Comparison of ENCODE assay signal across 8 mouse cellular contexts in genomic region chr11:52001341-52001740, GRCm38 (mm10). TPM values are rescaled to one million over a fixed set of nuclear protein-coding genes. Genes with fewer than 3 reads are reported as not detected.
DNase-seq lines count a peak whose midpoint lies in the region; ATAC-seq and TF ChIP-seq lines count a peak whose summit lies in the region.

No protein-coding gene starts in this region.

- no peaks in the 10 kb centered on the region for H3K9me3 ChIP-seq in lung, embryonic 14.5 days (ENCODE audit: low read depth, low read length)
- no peaks in the 10 kb centered on the region for H3K9me3 ChIP-seq in hindbrain, embryonic 15.5 days
- H3K9me3 ChIP-seq in midbrain, postnatal 0 days (ENCODE audit: low read length) = no peaks in the 10 kb centered on the region

- 0 out of 2 replicates have a peak overlapping the region, but pooled peaks have one; percentile 2 for H3K9ac ChIP-seq in lung, embryonic 14.5 days
- no peak overlapping the region for H3K9ac ChIP-seq in hindbrain, embryonic 15.5 days
- no peak overlapping the region for H3K9ac ChIP-seq in midbrain, postnatal 0 days (replicated peaks; ENCODE audit: low read length, poor library complexity, severe bottlenecking)

- WGBS in lung, embryonic 14.5 days = 58% methylated on average over 10 of the region's 10 CpGs
- 71% methylated on average over 10 of the region's 10 CpGs for WGBS in hindbrain, embryonic 15.5 days
- WGBS in midbrain, postnatal 0 days = 72% methylated on average over 10 of the region's 10 CpGs

- peaks cover 17% of the 10 kb centered on the region for H3K4me1 ChIP-seq in lung, embryonic 14.5 days (ENCODE audit: insufficient read depth)
- peaks cover 53% of the 10 kb centered on the region for H3K4me1 ChIP-seq in hindbrain, embryonic 15.5 days (replicated peaks)
- H3K4me1 ChIP-seq in midbrain, postnatal 0 days (ENCODE audit: insufficient read depth, low read length) = peaks cover 18% of the 10 kb centered on the region

- peak overlapping the region; percentile 90 for H3K4me2 ChIP-seq in lung, embryonic 14.5 days
- H3K4me2 ChIP-seq in hindbrain, embryonic 15.5 days = peak overlapping the region; percentile 89
- peak overlapping the region; percentile 59 for H3K4me2 ChIP-seq in midbrain, postnatal 0 days (ENCODE audit: low read depth, low read length, poor library complexity, severe bottlenecking)

- DNase-seq in cerebellum, adult 11 months = peak; percentile 28
- peak; percentile 18 for DNase-seq in lung, embryonic 14.5 days
- no peak for DNase-seq in lung, postnatal 10 days
- no peak for DNase-seq in midbrain, postnatal 0 days (ENCODE audit: low spot score)
- no peak for DNase-seq in c-Kit-positive CD71-positive TER-119-positive erythroid progenitor cells, embryonic 14.5 days (ENCODE audit: low spot score)
- no peak for DNase-seq in left cerebral cortex, adult 18-20 months (ENCODE audit: low spot score in 2 of 2)

- H3K36me3 ChIP-seq in lung, embryonic 14.5 days (ENCODE audit: insufficient read depth) = peaks cover 19% of the 10 kb centered on the region
- peaks cover 12% of the 10 kb centered on the region; the same call in 1 of the 2 replicates for H3K36me3 ChIP-seq in hindbrain, embryonic 15.5 days
- peaks cover 12% of the 10 kb centered on the region; the same call in 1 of the 2 replicates for H3K36me3 ChIP-seq in midbrain, postnatal 0 days (ENCODE audit: insufficient read depth, low read length)

- H3K27me3 ChIP-seq in lung, embryonic 14.5 days (ENCODE audit: insufficient read depth, low read length) = no peaks in the 10 kb centered on the region
- no peaks in the 10 kb centered on the region for H3K27me3 ChIP-seq in hindbrain, embryonic 15.5 days
- no peaks in the 10 kb centered on the region for H3K27me3 ChIP-seq in midbrain, postnatal 0 days (ENCODE audit: insufficient read depth, low read length)

- H3K27ac ChIP-seq in lung, embryonic 14.5 days (ENCODE audit: low read depth) = peak overlapping the region; percentile 42
- H3K27ac ChIP-seq in hindbrain, embryonic 15.5 days (replicated peaks) = peak overlapping the region; percentile 99; the same call in 1 of the 2 replicates
- H3K27ac ChIP-seq in midbrain, postnatal 0 days (ENCODE audit: low read depth, low read length) = peak overlapping the region; percentile 47; the same call in 1 of the 2 replicates

- no peak for TF ChIP-seq CTCF in lung, embryonic 14.5 days (IDR thresholded peaks at IDR 0.05; ENCODE audit: low read depth)
- TF ChIP-seq CTCF in midbrain, postnatal 0 days (IDR thresholded peaks at IDR 0.05) = no peak

- ATAC-seq in cerebellum, adult (ENCODE audit: insufficient number of reproducible peaks, low FRiP score, low TSS enrichment) = no peak
- ATAC-seq in lung, embryonic 14.5 days (ENCODE audit: insufficient read depth) = no peak
- ATAC-seq in hindbrain, embryonic 15.5 days (ENCODE audit: low FRiP score, low read depth) = no peak
- ATAC-seq in midbrain, postnatal 0 days (ENCODE audit: low FRiP score) = no peak

- peak overlapping the region; percentile 95 for H3K4me3 ChIP-seq in lung, embryonic 14.5 days (ENCODE audit: low read depth, low read length)
- H3K4me3 ChIP-seq in hindbrain, embryonic 15.5 days = peak overlapping the region; percentile 97; the same call in 1 of the 2 replicates
- H3K4me3 ChIP-seq in midbrain, postnatal 0 days (ENCODE audit: low read depth, low read length) = peak overlapping the region; percentile 95

RNA-seq across cellular contexts. Expression of gene Ube2b, which starts 0.8 kb away (rescaled TPM):
- polyA plus RNA-seq in lung, embryonic 14.5 days (2014; fragmentation: Nextera tagmentation; extraction: Ambion mirVana) = 126 and 128 TPM in 2 replicates
- polyA plus RNA-seq in hindbrain, embryonic 15.5 days (2015; fragmentation: Nextera tagmentation; extraction: Ambion mirVana) = 215 and 236 TPM in 2 replicates
- 160 and 177 TPM in 2 replicates for total RNA-seq in midbrain, postnatal 0 days (2014; rRNA removed)
- polyA plus RNA-seq in midbrain, postnatal 0 days (2015; fragmentation: Nextera tagmentation; extraction: Ambion mirVana) = 229 and 232 TPM in 2 replicates
- total RNA-seq in left cerebral cortex, adult 18-20 months (2021) = 100 to 1,000 TPM; 189 to 191 TPM

RNA-seq across cellular contexts. Expression of gene Cdkl3, which starts 2.7 kb away (rescaled TPM):
- polyA plus RNA-seq in lung, embryonic 14.5 days (2014; fragmentation: Nextera tagmentation; extraction: Ambion mirVana) = 8.5 and 9.4 TPM in 2 replicates
- 25.5 and 26.0 TPM in 2 replicates for polyA plus RNA-seq in hindbrain, embryonic 15.5 days (2015; fragmentation: Nextera tagmentation; extraction: Ambion mirVana)
- 23.8 and 30.1 TPM in 2 replicates for total RNA-seq in midbrain, postnatal 0 days (2014; rRNA removed)
- polyA plus RNA-seq in midbrain, postnatal 0 days (2015; fragmentation: Nextera tagmentation; extraction: Ambion mirVana) = 41.8 and 53.2 TPM in 2 replicates
- 10 to 100 TPM; 16.8 to 18.0 TPM for total RNA-seq in left cerebral cortex, adult 18-20 months (2021)

RNA-seq across cellular contexts. Expression of gene Cdkn2aipnl, which starts 33.9 kb away (rescaled TPM):
- 107 and 109 TPM in 2 replicates for polyA plus RNA-seq in lung, embryonic 14.5 days (2014; fragmentation: Nextera tagmentation; extraction: Ambion mirVana)
- 110 and 122 TPM in 2 replicates for polyA plus RNA-seq in hindbrain, embryonic 15.5 days (2015; fragmentation: Nextera tagmentation; extraction: Ambion mirVana)
- total RNA-seq in midbrain, postnatal 0 days (2014; rRNA removed) = 97.7 and 99.1 TPM in 2 replicates
- 124 and 128 TPM in 2 replicates for polyA plus RNA-seq in midbrain, postnatal 0 days (2015; fragmentation: Nextera tagmentation; extraction: Ambion mirVana)
- total RNA-seq in left cerebral cortex, adult 18-20 months (2021) = 10 to 100 TPM; 45.7 to 45.8 TPM

Comparison
In these comparisons a context has a peak if more than half of its experiments do, and no peak if none do; other contexts are left out.
1. DNase-seq: peak in cerebellum, adult 11 months (single experiment) and lung, embryonic 14.5 days (single experiment); none in lung, postnatal 10 days (single experiment), midbrain, postnatal 0 days (single experiment), c-Kit-positive CD71-positive TER-119-positive erythroid progenitor cells, embryonic 14.5 days (single experiment) and left cerebral cortex, adult 18-20 months (0 of 2).
2. H3K27ac ChIP-seq: peak in every context shown above with its lines; median percentile 99 in hindbrain, embryonic 15.5 days; 47 in midbrain, postnatal 0 days; 42 in lung, embryonic 14.5 days.
3. Peak in every context shown above with its lines, with median percentiles within 50 percentile points of each other: H3K4me2 ChIP-seq and H3K4me3 ChIP-seq.